Mouse (Mus musculus): Measurements from ENCODE around the gene Card9. TPM values are rescaled to one million over a fixed set of nuclear protein-coding genes. Genes with fewer than 3 reads are reported as not detected.
A peak's percentile ranks its signal among the peaks of the same experiment; 100 is the strongest.

Gene Card9
- polyA plus RNA-seq (2015; fragmentation: Nextera tagmentation; extraction: Ambion mirVana): 1.7 and 3.0 TPM in 2 replicates

GRCm38 (mm10) chr2:26360772-26361171 is at the start of gene Card9:
Card9 (minus strand) TSS chr2:26360918.
- WGBS: 25% methylated on average over 3 of the region's 3 CpGs
- Histone ChIP-seq H3K27me3 (no peaks in the 10 kb centered on the region), H3K4me2 (no peak within 1 kb of the TSS), H3K9me3 (no peaks in the 10 kb centered on the region), H3K4me3 (no peak within 1 kb of the TSS), H3K4me1 (peaks cover 24% of the 10 kb centered on the region), H3K27ac (no peak within 1 kb of the TSS), H3K9ac (no peak within 1 kb of the TSS), H3K36me3 (peaks cover 16% of the 10 kb centered on the region)
- ATAC-seq (ENCODE audit: borderline replicate concordance, extremely low read depth, low FRiP score, low TSS enrichment): no peak

GRCm38 (mm10) chr2:26410091-26410490 is 49.4 kb upstream of the Card9 start:
- no peak for ATAC-seq (ENCODE audit: borderline replicate concordance, extremely low read depth, low FRiP score, low TSS enrichment)

GRCm38 (mm10) chr2:26409362-26409761 is 48.6 kb upstream of the Card9 start:
- Histone ChIP-seq H3K36me3 (peaks cover 45% of the 10 kb centered on the region; the same call in 1 of the 2 replicates), H3K9ac (no peak overlapping the region; the same call in 1 of the 2 replicates), H3K4me3 (peak overlapping the region; percentile 66), H3K27ac (0 out of 2 replicates have a peak overlapping the region, but pooled peaks have one; percentile 68), H3K27me3 (no peaks in the 10 kb centered on the region), H3K4me1 (peaks cover 31% of the 10 kb centered on the region), H3K4me2 (peak overlapping the region; percentile 79; the same call in 1 of the 2 replicates), H3K9me3 (no peaks in the 10 kb centered on the region)
- ATAC-seq (ENCODE audit: borderline replicate concordance, extremely low read depth, low FRiP score, low TSS enrichment): no peak
- 56% methylated on average over 3 of the region's 3 CpGs for WGBS

More at GRCm38 (mm10) chr2:26410091-26410490, 49.4 kb upstream of the Card9 start:
- Histone ChIP-seq H3K27me3 (no peaks in the 10 kb centered on the region), H3K9me3 (no peaks in the 10 kb centered on the region), H3K4me3 (no peak overlapping the region), H3K4me2 (no peak overlapping the region), H3K4me1 (peaks cover 31% of the 10 kb centered on the region), H3K36me3 (peaks cover 52% of the 10 kb centered on the region), H3K27ac (no peak overlapping the region), H3K9ac (no peak overlapping the region)
- WGBS: 77% methylated on average over 5 of the region's 5 CpGs

- peak within 1 kb of the TSS; percentile 68 for H3K27ac ChIP-seq
- H3K36me3 ChIP-seq: peaks cover 39% of the 10 kb centered on the region; the same call in 1 of the 2 replicates
- H3K4me1 ChIP-seq: peaks cover 31% of the 10 kb centered on the region
- WGBS: under 1% methylated on average over 56 of the region's 57 CpGs
- H3K27me3 ChIP-seq: no peaks in the 10 kb centered on the region
- no peaks in the 10 kb centered on the region for H3K9me3 ChIP-seq
- peak within 1 kb of the TSS; percentile 79 for H3K9ac ChIP-seq
- ATAC-seq (ENCODE audit: borderline replicate concordance, extremely low read depth, low FRiP score, low TSS enrichment): peak; percentile 95
- peak within 1 kb of the TSS; percentile 66 for H3K4me3 ChIP-seq
- H3K4me2 ChIP-seq: peak within 1 kb of the TSS; percentile 79
Observed at GRCm38 (mm10) chr2:26408515-26409356, 48.0 kb upstream of the Card9 start, which contains the start of gene Inpp5e. Inpp5e (minus strand) TSS chr2:26409203.

- Histone ChIP-seq H3K4me2 (no peak overlapping the region), H3K9ac (no peak overlapping the region), H3K27ac (no peak overlapping the region), H3K36me3 (peaks cover 47% of the 10 kb centered on the region), H3K4me1 (peaks cover 25% of the 10 kb centered on the region), H3K9me3 (no peaks in the 10 kb centered on the region), H3K4me3 (no peak overlapping the region), H3K27me3 (no peaks in the 10 kb centered on the region)
- ATAC-seq (ENCODE audit: borderline replicate concordance, extremely low read depth, low FRiP score, low TSS enrichment): no peak
- WGBS: 73% methylated on average over 8 of the region's 8 CpGs
Observed at GRCm38 (mm10) chr2:26403306-26403705, 42.6 kb upstream of the Card9 start.

GRCm38 (mm10) chr2:26402265-26402664 is 41.5 kb upstream of the Card9 start:
- H3K27me3 ChIP-seq: no peaks in the 10 kb centered on the region
- no peak overlapping the region for H3K9ac ChIP-seq
- WGBS: 86% methylated on average over 1 of the region's 1 CpGs
- no peak for ATAC-seq (ENCODE audit: borderline replicate concordance, extremely low read depth, low FRiP score, low TSS enrichment)
- no peak overlapping the region for H3K4me3 ChIP-seq
- peaks cover 57% of the 10 kb centered on the region for H3K36me3 ChIP-seq
- H3K9me3 ChIP-seq: no peaks in the 10 kb centered on the region
- H3K4me1 ChIP-seq: peaks cover 15% of the 10 kb centered on the region
- H3K27ac ChIP-seq: no peak overlapping the region
- no peak overlapping the region for H3K4me2 ChIP-seq

GRCm38 (mm10) chr2:26401023-26401422 is 40.3 kb upstream of the Card9 start:
- Histone ChIP-seq H3K9me3 (no peaks in the 10 kb centered on the region), H3K4me2 (no peak overlapping the region), H3K27me3 (no peaks in the 10 kb centered on the region), H3K4me3 (no peak overlapping the region), H3K27ac (no peak overlapping the region), H3K36me3 (peaks cover 69% of the 10 kb centered on the region), H3K4me1 (peaks cover 3% of the 10 kb centered on the region), H3K9ac (no peak overlapping the region)
- WGBS: 88% methylated on average over 4 of the region's 4 CpGs
- no peak for ATAC-seq (ENCODE audit: borderline replicate concordance, extremely low read depth, low FRiP score, low TSS enrichment)

- H3K27me3 ChIP-seq: no peaks in the 10 kb centered on the region
- H3K9me3 ChIP-seq: no peaks in the 10 kb centered on the region
- H3K36me3 ChIP-seq: peaks cover 70% of the 10 kb centered on the region
- H3K4me2 ChIP-seq: no peak overlapping the region
- no peak overlapping the region for H3K9ac ChIP-seq
- H3K4me1 ChIP-seq: no peaks in the 10 kb centered on the region
- H3K27ac ChIP-seq: no peak overlapping the region
- WGBS: 88% methylated on average over 5 of the region's 5 CpGs
- ATAC-seq (ENCODE audit: borderline replicate concordance, extremely low read depth, low FRiP score, low TSS enrichment): no peak
- no peak overlapping the region for H3K4me3 ChIP-seq
Observed at GRCm38 (mm10) chr2:26400296-26400695, 39.6 kb upstream of the Card9 start.

GRCm38 (mm10) chr2:26399647-26400046 is 38.9 kb upstream of the Card9 start:
- WGBS: 77% methylated on average over 5 of the region's 5 CpGs

GRCm38 (mm10) chr2:26398978-26399377 is 38.3 kb upstream of the Card9 start:
- no peak overlapping the region for H3K27ac ChIP-seq
- H3K4me1 ChIP-seq: no peaks in the 10 kb centered on the region
- no peaks in the 10 kb centered on the region for H3K27me3 ChIP-seq
- WGBS: 84% methylated on average over 8 of the region's 8 CpGs
- no peak for ATAC-seq (ENCODE audit: borderline replicate concordance, extremely low read depth, low FRiP score, low TSS enrichment)
- no peak overlapping the region for H3K4me2 ChIP-seq
- no peak overlapping the region for H3K9ac ChIP-seq
- H3K36me3 ChIP-seq: peaks cover 83% of the 10 kb centered on the region
- no peak overlapping the region for H3K4me3 ChIP-seq
- no peaks in the 10 kb centered on the region for H3K9me3 ChIP-seq

More at GRCm38 (mm10) chr2:26399647-26400046, 38.9 kb upstream of the Card9 start:
- no peaks in the 10 kb centered on the region for H3K4me1 ChIP-seq
- no peaks in the 10 kb centered on the region for H3K9me3 ChIP-seq
- peaks cover 77% of the 10 kb centered on the region for H3K36me3 ChIP-seq
- H3K27me3 ChIP-seq: no peaks in the 10 kb centered on the region
- no peak overlapping the region for H3K4me3 ChIP-seq
- no peak for ATAC-seq (ENCODE audit: borderline replicate concordance, extremely low read depth, low FRiP score, low TSS enrichment)
- H3K27ac ChIP-seq: no peak overlapping the region
- no peak overlapping the region for H3K4me2 ChIP-seq
- no peak overlapping the region for H3K9ac ChIP-seq

- Histone ChIP-seq H3K4me3 (no peak overlapping the region), H3K36me3 (peaks cover 72% of the 10 kb centered on the region), H3K27ac (no peak overlapping the region), H3K4me1 (peaks cover 19% of the 10 kb centered on the region), H3K27me3 (no peaks in the 10 kb centered on the region), H3K9ac (no peak overlapping the region), H3K4me2 (no peak overlapping the region), H3K9me3 (no peaks in the 10 kb centered on the region)
- 90% methylated on average over 6 of the region's 6 CpGs for WGBS
- ATAC-seq (ENCODE audit: borderline replicate concordance, extremely low read depth, low FRiP score, low TSS enrichment): no peak
Observed at GRCm38 (mm10) chr2:26391617-26392016, 30.9 kb upstream of the Card9 start.

GRCm38 (mm10) chr2:26390954-26391353 is 30.2 kb upstream of the Card9 start:
- Histone ChIP-seq H3K27ac (no peak overlapping the region), H3K27me3 (no peaks in the 10 kb centered on the region), H3K36me3 (peaks cover 72% of the 10 kb centered on the region), H3K4me3 (no peak overlapping the region), H3K9ac (no peak overlapping the region), H3K4me1 (peaks cover 19% of the 10 kb centered on the region), H3K9me3 (no peaks in the 10 kb centered on the region), H3K4me2 (no peak overlapping the region)
- WGBS: 77% methylated on average over 3 of the region's 3 CpGs
- ATAC-seq (ENCODE audit: borderline replicate concordance, extremely low read depth, low FRiP score, low TSS enrichment): no peak

All from lung, embryonic 15.5 days (tissue).